Mouse (Mus musculus) liver, embryonic 12.5 days (tissue): ENCODE measurements around the gene Alpl. TPM values are rescaled to one million over a fixed set of nuclear protein-coding genes. Genes with fewer than 3 reads are reported as not detected.

ENCODE experiments used
- ATAC-seq: fragments of 200-750 bp; cut with Nextera tagmentation; 2 replicates; pipeline ENCODE4 v1.8.0; 2017; ENCODE audit warnings: moderate number of reproducible peaks, mild to moderate bottlenecking, moderate library complexity
- H3K27ac ChIP-seq: fragments of 300-500 bp; sonication (generic); 2 replicates; pipeline ENCODE4 v1.5.1; 2016; ENCODE audit warnings: mild to moderate bottlenecking
- H3K27me3 ChIP-seq: fragments of 300-500 bp; sonication (generic); replicated peaks from 2 replicates; pipeline ENCODE4 v1.6.1; 2016; ENCODE audit warnings: mild to moderate bottlenecking, moderate library complexity
- H3K36me3 ChIP-seq: fragments of 300-500 bp; sonication (generic); 2 replicates; pipeline ENCODE4 v1.6.1; 2016; ENCODE audit warnings: mild to moderate bottlenecking, moderate library complexity
- H3K4me1 ChIP-seq: fragments of 300-500 bp; sonication (generic); 2 replicates; pipeline ENCODE4 v1.6.1; 2016
- H3K4me2 ChIP-seq: fragments of 300-500 bp; sonication (generic); 2 replicates; pipeline ENCODE4 v1.6.1; 2016; ENCODE audit warnings: mild to moderate bottlenecking, moderate library complexity
- H3K4me3 ChIP-seq: fragments of 300-500 bp; sonication (generic); 2 replicates; pipeline ENCODE4 v1.5.1; 2016; ENCODE audit warnings: mild to moderate bottlenecking, moderate library complexity
- H3K9ac ChIP-seq: fragments of 300-500 bp; sonication (generic); 2 replicates; pipeline ENCODE4 v1.6.1; 2016; ENCODE audit warnings: mild to moderate bottlenecking, moderate library complexity
- H3K9me3 ChIP-seq: fragments of 300-500 bp; sonication (generic); replicated peaks from 2 replicates; pipeline ENCODE4 v1.6.1; 2016; ENCODE audit warnings: mild to moderate bottlenecking, moderate library complexity
- WGBS: fragments of 180-500 bp; shearing (Covaris S2); methylation state at CpG from one replicate; pipeline ENCODE4 v1.1.7; 2016; ENCODE audit not compliant: insufficient replicate concordance; 5-methylcytosine and 5-hydroxymethylcytosine counted together
- polyA plus RNA-seq: library from polyadenylated mRNA; unstranded; fragments of >200 nt; fragmentation: Nextera tagmentation; extraction: Ambion mirVana; gene quantifications from 2 replicates; pipeline ENCODE4 v1.2.1, GENCODE M21; 2016

Gene Alpl
- polyA plus RNA-seq, 1 experiment from 2014 or later: 5.1 TPM

- no peak for ATAC-seq
- 16% methylated on average over 12 of the region's 12 CpGs for WGBS
- H3K36me3 ChIP-seq: no peaks in the 10 kb centered on the region
- peak overlapping the region; percentile 56 for H3K4me2 ChIP-seq
- H3K4me1 ChIP-seq: peaks cover 49% of the 10 kb centered on the region
- no peak overlapping the region for H3K27ac ChIP-seq
- no peaks in the 10 kb centered on the region for H3K9me3 ChIP-seq
- H3K27me3 ChIP-seq: peaks cover 88% of the 10 kb centered on the region
- H3K9ac ChIP-seq: no peak overlapping the region
- H3K4me3 ChIP-seq: no peak overlapping the region
These were observed 73.3 kb downstream of the Alpl start for GRCm38 (mm10) chr4:137722692-137723427.

DNA sequence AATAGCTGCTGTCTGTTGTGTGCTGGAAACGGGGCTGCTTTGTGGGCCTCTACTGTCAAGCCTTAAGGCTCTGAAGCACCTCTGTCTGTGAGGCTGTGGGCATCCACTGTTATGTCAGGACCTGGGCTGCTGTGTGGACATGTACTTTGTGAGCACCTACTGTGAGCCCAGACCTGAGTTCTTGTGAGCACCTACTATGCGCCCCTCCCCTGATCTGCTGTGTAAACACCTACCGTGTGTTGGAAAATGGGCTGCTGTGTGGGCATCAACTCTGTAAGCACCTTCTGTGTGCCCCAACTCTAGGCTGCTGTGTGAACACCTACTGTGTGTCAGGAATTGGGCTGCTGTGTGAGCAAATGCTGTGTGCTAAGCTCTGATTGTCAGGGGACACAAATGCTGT, 74.0 kb downstream of the Alpl start:
- peaks cover 88% of the 10 kb centered on the region for H3K27me3 ChIP-seq
- no peak for ATAC-seq
- H3K27ac ChIP-seq: no peak overlapping the region
- no peak overlapping the region for H3K9ac ChIP-seq
- H3K4me2 ChIP-seq: no peak overlapping the region
- H3K36me3 ChIP-seq: no peaks in the 10 kb centered on the region
- WGBS: 58% methylated on average over 3 of the region's 3 CpGs
- peaks cover 45% of the 10 kb centered on the region for H3K4me1 ChIP-seq
- no peak overlapping the region for H3K4me3 ChIP-seq
- no peaks in the 10 kb centered on the region for H3K9me3 ChIP-seq

DNA sequence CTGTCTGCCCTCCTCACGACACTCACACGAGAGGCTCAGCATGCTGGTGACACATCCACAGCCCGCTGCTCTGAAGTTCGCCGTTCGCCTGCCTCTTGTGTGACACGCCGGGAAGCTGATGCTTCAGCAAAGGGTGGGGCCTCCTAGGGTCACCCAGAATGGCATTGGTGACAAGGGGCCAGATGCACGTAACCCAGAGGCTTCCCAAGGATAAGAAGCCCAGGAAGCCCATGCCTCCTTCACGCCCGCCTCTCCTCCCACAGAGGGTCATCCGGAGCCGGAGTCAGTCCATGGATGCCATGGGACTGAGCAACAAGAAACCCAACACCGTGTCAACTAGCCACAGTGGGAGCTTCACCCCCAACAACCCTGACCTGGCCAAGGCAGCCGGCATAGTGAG, 74.6 kb downstream of the Alpl start:
- ATAC-seq: no peak
- Histone ChIP-seq H3K4me3 (no peak overlapping the region), H3K4me2 (no peak overlapping the region), H3K36me3 (no peaks in the 10 kb centered on the region), H3K4me1 (peaks cover 45% of the 10 kb centered on the region), H3K9ac (no peak overlapping the region), H3K27ac (no peak overlapping the region), H3K9me3 (no peaks in the 10 kb centered on the region), H3K27me3 (peaks cover 88% of the 10 kb centered on the region)
- 72% methylated on average over 15 of the region's 15 CpGs for WGBS

- Histone ChIP-seq H3K4me2 (no peak overlapping the region), H3K4me3 (no peak overlapping the region), H3K4me1 (peaks cover 32% of the 10 kb centered on the region), H3K9ac (no peak overlapping the region), H3K9me3 (no peaks in the 10 kb centered on the region), H3K27ac (no peak overlapping the region), H3K36me3 (no peaks in the 10 kb centered on the region), H3K27me3 (peaks cover 90% of the 10 kb centered on the region)
- ATAC-seq: no peak
- WGBS: 25% methylated on average over 15 of the region's 15 CpGs
These were observed 76.7 kb downstream of the Alpl start for GRCm38 (mm10) chr4:137719378-137720077.

DNA sequence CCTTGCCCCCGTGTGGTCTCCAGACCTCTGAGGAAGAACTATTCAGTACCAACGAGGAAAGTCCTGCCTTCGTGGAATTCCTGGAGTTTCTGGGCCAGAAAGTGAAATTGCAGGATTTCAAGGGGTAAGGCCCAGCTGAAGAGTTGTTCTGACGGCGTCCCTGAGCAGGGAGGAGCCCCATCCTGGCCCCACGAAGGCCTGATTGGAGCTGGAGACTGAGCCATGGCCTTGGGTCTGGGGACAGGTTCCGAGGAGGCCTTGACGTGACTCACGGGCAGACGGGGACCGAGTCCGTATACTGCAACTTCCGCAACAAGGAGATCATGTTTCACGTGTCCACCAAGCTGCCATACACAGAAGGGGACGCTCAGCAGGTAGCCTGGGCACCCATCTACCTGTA, 78.5 kb downstream of the Alpl start:
- peaks cover 33% of the 10 kb centered on the region for H3K4me1 ChIP-seq
- WGBS: 57% methylated on average over 15 of the region's 15 CpGs
- H3K27ac ChIP-seq: no peak overlapping the region
- H3K4me2 ChIP-seq: no peak overlapping the region
- no peak overlapping the region for H3K4me3 ChIP-seq
- peaks cover 72% of the 10 kb centered on the region for H3K27me3 ChIP-seq
- no peak for ATAC-seq
- H3K9ac ChIP-seq: no peak overlapping the region
- H3K9me3 ChIP-seq: no peaks in the 10 kb centered on the region
- no peaks in the 10 kb centered on the region for H3K36me3 ChIP-seq

GRCm38 (mm10) chr4:137717005-137717404, 79.2 kb downstream of the Alpl start:
- no peak overlapping the region for H3K4me3 ChIP-seq
- 56% methylated on average over 7 of the region's 7 CpGs for WGBS
- H3K27me3 ChIP-seq: peaks cover 66% of the 10 kb centered on the region
- no peaks in the 10 kb centered on the region for H3K36me3 ChIP-seq
- H3K9ac ChIP-seq: no peak overlapping the region
- H3K4me2 ChIP-seq: no peak overlapping the region
- no peak overlapping the region for H3K27ac ChIP-seq
- no peak for ATAC-seq
- no peaks in the 10 kb centered on the region for H3K9me3 ChIP-seq
- H3K4me1 ChIP-seq: peaks cover 36% of the 10 kb centered on the region

- peaks cover 28% of the 10 kb centered on the region for H3K4me1 ChIP-seq
- no peak overlapping the region for H3K9ac ChIP-seq
- H3K4me3 ChIP-seq: no peak overlapping the region
- H3K9me3 ChIP-seq: no peaks in the 10 kb centered on the region
- ATAC-seq: no peak
- H3K27me3 ChIP-seq: peaks cover 64% of the 10 kb centered on the region
- WGBS: 15% methylated on average over 8 of the region's 8 CpGs
- H3K4me2 ChIP-seq: 0 out of 2 replicates have a peak overlapping the region, but pooled peaks have one; percentile 18
- H3K27ac ChIP-seq: no peak overlapping the region
- no peaks in the 10 kb centered on the region for H3K36me3 ChIP-seq
These were observed 82.1 kb downstream of the Alpl start for GRCm38 (mm10) chr4:137714020-137714624.

- H3K27ac ChIP-seq: no peak overlapping the region
These were observed 83.2 kb downstream of the Alpl start for GRCm38 (mm10) chr4:137712963-137713362.

GRCm38 (mm10) chr4:137707216-137707990, 88.8 kb downstream of the Alpl start:
- no peak overlapping the region for H3K27ac ChIP-seq
- ATAC-seq: peak; percentile 68
- H3K4me1 ChIP-seq: peaks cover 22% of the 10 kb centered on the region
- H3K4me2 ChIP-seq: peak overlapping the region; percentile 75
- no peaks in the 10 kb centered on the region for H3K9me3 ChIP-seq
- H3K4me3 ChIP-seq: peak overlapping the region; percentile 52
- peaks cover 79% of the 10 kb centered on the region for H3K27me3 ChIP-seq
- peak overlapping the region; percentile 54 for H3K9ac ChIP-seq
- WGBS: 4% methylated on average over 52 of the region's 52 CpGs
- no peaks in the 10 kb centered on the region for H3K36me3 ChIP-seq

More at GRCm38 (mm10) chr4:137712963-137713362, 83.2 kb downstream of the Alpl start:
- 30% methylated on average over 13 of the region's 13 CpGs for WGBS
- peak; percentile 35; the same call in 1 of the 2 replicates for ATAC-seq
- no peak overlapping the region for H3K4me3 ChIP-seq
- no peak overlapping the region; the same call in 1 of the 2 replicates for H3K4me2 ChIP-seq
- H3K9ac ChIP-seq: no peak overlapping the region
- no peaks in the 10 kb centered on the region for H3K9me3 ChIP-seq
- H3K27me3 ChIP-seq: peaks cover 64% of the 10 kb centered on the region
- peaks cover 24% of the 10 kb centered on the region for H3K4me1 ChIP-seq
- H3K36me3 ChIP-seq: no peaks in the 10 kb centered on the region

DNA sequence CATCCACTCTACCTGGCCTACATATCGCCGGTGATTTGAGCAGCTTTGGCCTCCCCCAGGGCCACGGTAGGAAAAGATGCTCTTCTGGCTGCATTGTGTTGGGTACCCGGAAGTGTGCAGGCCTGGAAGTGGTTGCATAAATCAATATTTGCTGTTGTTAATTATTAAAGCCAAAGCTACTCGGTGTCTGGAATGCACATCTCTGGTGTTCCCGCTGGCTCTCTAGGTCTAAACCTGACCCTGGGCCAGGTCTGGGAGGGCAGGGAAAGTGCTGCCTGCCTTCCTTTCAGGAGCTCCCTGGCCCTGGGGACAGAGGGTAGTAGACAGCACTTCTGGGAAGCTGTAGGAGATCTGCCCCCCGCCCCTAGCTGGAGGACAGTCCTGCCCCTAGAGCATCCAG, 89.7 kb downstream of the Alpl start:
- no peak overlapping the region for H3K9ac ChIP-seq
- H3K27ac ChIP-seq: peak overlapping the region; percentile 15
- 58% methylated on average over 7 of the region's 7 CpGs for WGBS

GRCm38 (mm10) chr4:137705379-137705778, 90.8 kb downstream of the Alpl start:
- Histone ChIP-seq H3K4me2 (no peak overlapping the region), H3K4me1 (peaks cover 28% of the 10 kb centered on the region), H3K27ac (no peak overlapping the region), H3K4me3 (no peak overlapping the region), H3K9me3 (no peaks in the 10 kb centered on the region), H3K27me3 (peaks cover 75% of the 10 kb centered on the region), H3K9ac (no peak overlapping the region), H3K36me3 (no peaks in the 10 kb centered on the region)
- WGBS: 54% methylated on average over 5 of the region's 5 CpGs
- ATAC-seq: no peak

More for the DNA sequence above, 89.7 kb downstream of the Alpl start:
- Histone ChIP-seq H3K27me3 (peaks cover 78% of the 10 kb centered on the region), H3K4me2 (peak overlapping the region; percentile 75), H3K4me3 (0 out of 2 replicates have a peak overlapping the region, but pooled peaks have one; percentile 52), H3K9me3 (no peaks in the 10 kb centered on the region), H3K4me1 (peaks cover 22% of the 10 kb centered on the region), H3K36me3 (no peaks in the 10 kb centered on the region)
- ATAC-seq: no peak
